Mouse (Mus musculus): ENCODE measurements around the gene Rab5if. TPM values are rescaled to one million over a fixed set of nuclear protein-coding genes. Genes with fewer than 3 reads are reported as not detected.
"Not testable (repeated sequence)": the region's sequence is repeated elsewhere in the genome, so short reads cannot be mapped to it uniquely, and the experiment has no call there.

The Rab5if gene
- polyA plus RNA-seq, 2 experiments, result 80.3 to 164 TPM

GRCm38 (mm10) chr2:156843331-156843730 lies 19.6 kb upstream of the Rab5if start:
- no peak overlapping the region for H3K4me2 ChIP-seq (ENCODE audit: low read depth)
- peaks cover 4 to 7% of the 10 kb centered on the region in 2 experiments; a peak in 3 of 4 replicates for H3K4me1 ChIP-seq (replicated peaks; ENCODE audit: control insufficient read depth in 2 of 2, insufficient read depth in 2 of 2, low read length in 1 of 2)
- 81% methylated on average over 10 of the region's 10 CpGs for WGBS (ENCODE audit: insufficient replicate concordance)
- no peak overlapping the region for H3K27ac ChIP-seq
- ATAC-seq (ENCODE audit: insufficient read depth) (no peak), DNase-seq (ENCODE audit: low read depth in 3 of 3, low spot score in 3 of 3) (no peak)
- H3K27me3 ChIP-seq (ENCODE audit: control insufficient read depth, insufficient read depth, low read length), result no peaks in the 10 kb centered on the region
- H3K9ac ChIP-seq (replicated peaks), result no peak overlapping the region
- no peak for TF ChIP-seq CTCF (IDR thresholded peaks at IDR 0.05; ENCODE audit: low read depth)
- TF ChIP-seq EP300 (IDR thresholded peaks at IDR 0.05; ENCODE audit: low read depth), result no peak
- H3K4me3 ChIP-seq (ENCODE audit: insufficient read depth in 1 of 2, low read depth in 2 of 2, low read length in 2 of 2), result no peak overlapping the region
- no peaks in the 10 kb centered on the region; the same call in 1 of the 2 replicates for H3K36me3 ChIP-seq (replicated peaks; ENCODE audit: control insufficient read depth, insufficient read depth, low read depth)
- no peaks in the 10 kb centered on the region for H3K9me3 ChIP-seq (ENCODE audit: control insufficient read depth, low read length)

DNA sequence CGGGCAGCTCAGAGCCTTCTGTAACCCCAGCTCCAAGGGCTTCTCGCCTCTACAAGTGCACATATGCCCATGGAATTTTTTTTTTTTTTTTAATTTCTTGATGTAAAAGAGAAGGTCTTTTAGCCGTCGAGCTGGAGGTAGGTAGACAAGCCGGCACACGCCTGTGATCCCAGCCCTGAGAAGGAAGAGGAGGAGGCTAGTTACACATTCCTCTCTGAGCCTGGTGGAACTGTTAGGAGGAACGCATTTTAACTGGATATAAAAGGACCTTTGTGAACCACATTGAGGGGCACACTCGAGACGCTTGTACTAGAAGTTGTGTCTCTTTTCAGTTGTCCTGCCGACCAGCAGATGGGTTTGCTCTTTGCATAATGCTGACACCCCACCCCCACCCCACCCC lies 18.2 kb upstream of the Rab5if start:
- Histone ChIP-seq H3K27me3 (ENCODE audit: control insufficient read depth, insufficient read depth, low read length) (no peaks in the 10 kb centered on the region), H3K9ac (replicated peaks) (no peak overlapping the region), H3K4me2 (ENCODE audit: low read depth) (no peak overlapping the region), H3K9me3 (ENCODE audit: control insufficient read depth, low read length) (no peaks in the 10 kb centered on the region), H3K27ac (no peak overlapping the region), H3K36me3 (replicated peaks; ENCODE audit: control insufficient read depth, insufficient read depth, low read depth) (no peaks in the 10 kb centered on the region; the same call in none of the 2 replicates), H3K4me3 (ENCODE audit: insufficient read depth in 1 of 2, low read depth in 2 of 2, low read length in 2 of 2) (no peak overlapping the region), H3K4me1 (replicated peaks; ENCODE audit: control insufficient read depth in 2 of 2, insufficient read depth in 2 of 2, low read length in 1 of 2) (peaks cover 4 to 7% of the 10 kb centered on the region in 2 experiments; a peak in 3 of 4 replicates)
- no peak for TF ChIP-seq EP300 (IDR thresholded peaks at IDR 0.05; ENCODE audit: low read depth)
- no peak for TF ChIP-seq CTCF (IDR thresholded peaks at IDR 0.05; ENCODE audit: low read depth)
- 73% methylated on average over 10 of the region's 10 CpGs for WGBS (ENCODE audit: insufficient replicate concordance)
- ATAC-seq (ENCODE audit: insufficient read depth), result no peak
- no peak for DNase-seq (ENCODE audit: low read depth in 3 of 3, low spot score in 3 of 3)

- ATAC-seq (ENCODE audit: insufficient read depth), result no peak
- no peak for TF ChIP-seq EP300 (IDR thresholded peaks at IDR 0.05; ENCODE audit: low read depth)
- no peak for TF ChIP-seq CTCF (IDR thresholded peaks at IDR 0.05; ENCODE audit: low read depth)
- no peak overlapping the region for H3K4me2 ChIP-seq (ENCODE audit: low read depth)
- H3K36me3 ChIP-seq (replicated peaks; ENCODE audit: control insufficient read depth, insufficient read depth, low read depth), result peaks cover 2% of the 10 kb centered on the region
- no peak overlapping the region for H3K27ac ChIP-seq
- DNase-seq (ENCODE audit: low read depth in 3 of 3, low spot score in 3 of 3), result no peak
- WGBS (ENCODE audit: insufficient replicate concordance), result 65% methylated on average over 6 of the region's 6 CpGs
- H3K4me3 ChIP-seq (ENCODE audit: insufficient read depth in 1 of 2, low read depth in 2 of 2, low read length in 2 of 2), result no peak overlapping the region
- H3K4me1 ChIP-seq (replicated peaks; ENCODE audit: control insufficient read depth in 2 of 2, insufficient read depth in 2 of 2, low read length in 1 of 2), result peaks cover 0 to 3% of the 10 kb centered on the region in 2 experiments; a peak in 2 of 4 replicates
- H3K9ac ChIP-seq (replicated peaks), result no peak overlapping the region
- no peaks in the 10 kb centered on the region for H3K27me3 ChIP-seq (ENCODE audit: control insufficient read depth, insufficient read depth, low read length)
- H3K9me3 ChIP-seq (ENCODE audit: control insufficient read depth, low read length), result no peaks in the 10 kb centered on the region
Measured at GRCm38 (mm10) chr2:156847653-156848052, 15.3 kb upstream of the Rab5if start.

DNA sequence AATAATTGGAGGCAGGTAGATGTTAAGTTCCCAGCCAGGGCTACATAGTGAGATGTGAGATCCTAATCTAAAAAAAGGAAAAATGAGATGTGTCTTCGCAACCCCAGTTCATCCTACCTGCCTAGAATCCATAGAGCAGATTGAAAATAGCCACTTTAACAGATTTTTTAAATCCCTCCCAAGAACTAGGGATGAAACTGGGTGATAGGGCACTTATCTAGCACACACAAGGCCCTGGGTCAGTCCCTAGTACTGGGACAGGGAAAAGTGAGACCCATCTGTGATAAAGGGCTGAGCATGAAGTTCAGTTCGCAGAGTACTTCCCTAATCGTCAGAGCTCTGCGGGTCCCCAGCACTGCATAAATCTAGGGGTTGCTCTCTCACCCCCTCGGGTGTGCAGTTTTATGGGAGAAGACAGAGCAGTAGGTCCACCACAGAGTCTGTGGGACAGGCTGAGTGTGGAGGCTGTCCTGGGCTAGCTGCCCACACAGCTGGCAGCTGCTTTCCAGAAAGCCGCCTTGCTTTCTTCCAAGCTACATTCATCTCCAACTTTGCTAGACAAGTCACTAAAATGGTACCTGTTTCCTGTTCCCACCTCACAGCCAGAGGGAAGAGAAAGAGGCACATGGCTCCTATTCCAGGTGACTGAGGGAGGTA lies 14.3 kb upstream of the Rab5if start:
- WGBS (ENCODE audit: insufficient replicate concordance), result 58% methylated on average over 6 of the region's 6 CpGs
- Histone ChIP-seq H3K4me2 (ENCODE audit: low read depth) (no peak overlapping the region), H3K4me1 (replicated peaks; ENCODE audit: control insufficient read depth in 2 of 2, insufficient read depth in 2 of 2, low read length in 1 of 2) (peaks cover 0 to 2% of the 10 kb centered on the region in 2 experiments; a peak in 1 of 4 replicates), H3K27me3 (ENCODE audit: control insufficient read depth, insufficient read depth, low read length) (no peaks in the 10 kb centered on the region), H3K36me3 (replicated peaks; ENCODE audit: control insufficient read depth, insufficient read depth, low read depth) (peaks cover 2% of the 10 kb centered on the region), H3K4me3 (ENCODE audit: insufficient read depth in 1 of 2, low read depth in 2 of 2, low read length in 2 of 2) (no peak overlapping the region), H3K27ac (no peak overlapping the region), H3K9me3 (ENCODE audit: control insufficient read depth, low read length) (no peaks in the 10 kb centered on the region), H3K9ac (replicated peaks) (no peak overlapping the region)
- DNase-seq (ENCODE audit: low read depth in 3 of 3, low spot score in 3 of 3), result no peak
- no peak for ATAC-seq (ENCODE audit: insufficient read depth)
- no peak for TF ChIP-seq CTCF (IDR thresholded peaks at IDR 0.05; ENCODE audit: low read depth)
- TF ChIP-seq EP300 (IDR thresholded peaks at IDR 0.05; ENCODE audit: low read depth), result no peak

DNA sequence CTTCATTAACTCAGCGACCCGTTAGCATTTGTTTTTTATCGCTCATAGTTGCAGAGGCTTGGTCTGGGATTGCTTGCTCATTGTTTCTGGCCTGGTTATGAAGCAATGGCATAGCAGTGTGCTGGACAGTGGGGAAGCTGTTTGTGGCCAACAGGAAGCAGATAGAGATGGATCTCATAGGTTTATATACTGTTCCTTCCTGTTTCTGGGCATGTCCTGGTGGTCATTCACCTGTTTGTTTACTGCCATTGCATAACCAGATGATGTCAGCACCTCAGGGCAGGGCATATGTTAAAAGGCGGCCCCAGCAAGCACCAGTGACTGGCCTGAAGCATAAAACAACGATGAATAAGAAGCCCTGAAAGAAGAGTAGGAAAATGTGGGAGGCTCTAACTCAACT lies 12.4 kb upstream of the Rab5if start:
- ATAC-seq (ENCODE audit: insufficient read depth), result 0 out of 2 replicates have a peak, but pooled peaks have one; percentile 33
- Histone ChIP-seq H3K4me1 (replicated peaks; ENCODE audit: control insufficient read depth in 2 of 2, insufficient read depth in 2 of 2, low read length in 1 of 2) (peaks cover 0 to 2% of the 10 kb centered on the region in 2 experiments; a peak in 1 of 4 replicates), H3K27me3 (ENCODE audit: control insufficient read depth, insufficient read depth, low read length) (no peaks in the 10 kb centered on the region), H3K4me3 (ENCODE audit: insufficient read depth in 1 of 2, low read depth in 2 of 2, low read length in 2 of 2) (no peak overlapping the region), H3K27ac (no peak overlapping the region), H3K36me3 (replicated peaks; ENCODE audit: control insufficient read depth, insufficient read depth, low read depth) (peaks cover 2% of the 10 kb centered on the region), H3K9ac (replicated peaks) (no peak overlapping the region), H3K4me2 (ENCODE audit: low read depth) (no peak overlapping the region), H3K9me3 (ENCODE audit: control insufficient read depth, low read length) (no peaks in the 10 kb centered on the region)
- TF ChIP-seq CTCF (IDR thresholded peaks at IDR 0.05; ENCODE audit: low read depth) (no peak), EP300 (IDR thresholded peaks at IDR 0.05; ENCODE audit: low read depth) (no peak)
- DNase-seq (ENCODE audit: low read depth in 3 of 3, low spot score in 3 of 3), result no peak
- 78% methylated on average over 5 of the region's 5 CpGs for WGBS (ENCODE audit: insufficient replicate concordance)

- H3K27me3 ChIP-seq (ENCODE audit: control insufficient read depth, insufficient read depth, low read length); H3K9me3 ChIP-seq (ENCODE audit: control insufficient read depth, low read length); ATAC-seq (ENCODE audit: insufficient read depth); DNase-seq (ENCODE audit: low read depth in 3 of 3, low spot score in 3 of 3); H3K27ac ChIP-seq; H3K4me3 ChIP-seq (ENCODE audit: insufficient read depth in 1 of 2, low read depth in 2 of 2, low read length in 2 of 2); H3K36me3 ChIP-seq (replicated peaks; ENCODE audit: control insufficient read depth, insufficient read depth, low read depth); H3K4me2 ChIP-seq (ENCODE audit: low read depth); H3K9ac ChIP-seq (replicated peaks); H3K4me1 ChIP-seq (replicated peaks; ENCODE audit: control insufficient read depth in 2 of 2, insufficient read depth in 2 of 2, low read length in 1 of 2): not testable (repeated sequence)
- WGBS (ENCODE audit: insufficient replicate concordance), result 86% methylated on average over 8 of the region's 13 CpGs
Measured at GRCm38 (mm10) chr2:156853584-156853983, 9.3 kb upstream of the Rab5if start.
